Mouse (Mus musculus): ENCODE measurements around the gene P2rx1.
A peak's percentile ranks its signal among the peaks of the same experiment; 100 is the strongest.

The P2rx1 gene

DNA sequence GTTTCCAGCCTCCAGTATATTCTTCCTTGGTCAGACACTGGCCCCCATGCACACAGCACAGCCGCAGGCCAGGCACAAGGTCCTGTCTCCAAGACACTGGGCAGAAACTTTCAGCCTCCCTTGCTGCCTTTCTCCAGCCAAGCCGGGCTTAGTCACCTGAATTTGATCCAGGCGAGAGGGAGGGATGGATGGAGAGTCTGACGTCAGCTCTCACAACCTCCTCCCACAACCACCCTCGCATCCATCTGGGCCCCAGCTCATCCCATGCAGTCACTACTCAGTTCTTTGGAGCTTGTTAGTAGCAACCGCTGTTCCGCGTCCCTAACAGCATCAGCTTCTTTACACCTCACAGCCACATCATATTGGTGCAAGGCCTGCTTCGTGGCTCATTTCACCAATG is 24.2 kb downstream of the P2rx1 start:
- no peak for DNase-seq (ENCODE audit: low read depth)

DNA sequence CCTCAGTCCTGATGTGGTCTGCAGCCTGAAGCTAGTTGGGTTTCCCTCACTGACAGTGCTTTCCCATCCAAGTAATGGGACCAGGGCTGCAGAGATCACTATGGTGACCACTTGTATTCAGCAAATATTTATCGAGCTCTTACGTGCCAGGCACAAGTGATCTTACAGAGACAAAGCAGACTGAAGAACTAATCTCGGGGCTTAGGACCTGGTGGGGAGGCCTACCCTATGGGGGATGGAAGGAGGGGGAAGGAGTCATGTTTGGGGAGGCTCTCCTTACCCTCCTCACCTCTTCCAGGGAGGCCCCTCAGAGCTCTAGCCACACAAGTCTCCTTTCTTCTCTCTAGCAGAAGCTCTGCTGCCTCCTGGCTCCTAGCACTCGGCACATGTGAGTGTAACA is 24.9 kb downstream of the P2rx1 start:
- no peak for DNase-seq (ENCODE audit: low read depth)

DNA sequence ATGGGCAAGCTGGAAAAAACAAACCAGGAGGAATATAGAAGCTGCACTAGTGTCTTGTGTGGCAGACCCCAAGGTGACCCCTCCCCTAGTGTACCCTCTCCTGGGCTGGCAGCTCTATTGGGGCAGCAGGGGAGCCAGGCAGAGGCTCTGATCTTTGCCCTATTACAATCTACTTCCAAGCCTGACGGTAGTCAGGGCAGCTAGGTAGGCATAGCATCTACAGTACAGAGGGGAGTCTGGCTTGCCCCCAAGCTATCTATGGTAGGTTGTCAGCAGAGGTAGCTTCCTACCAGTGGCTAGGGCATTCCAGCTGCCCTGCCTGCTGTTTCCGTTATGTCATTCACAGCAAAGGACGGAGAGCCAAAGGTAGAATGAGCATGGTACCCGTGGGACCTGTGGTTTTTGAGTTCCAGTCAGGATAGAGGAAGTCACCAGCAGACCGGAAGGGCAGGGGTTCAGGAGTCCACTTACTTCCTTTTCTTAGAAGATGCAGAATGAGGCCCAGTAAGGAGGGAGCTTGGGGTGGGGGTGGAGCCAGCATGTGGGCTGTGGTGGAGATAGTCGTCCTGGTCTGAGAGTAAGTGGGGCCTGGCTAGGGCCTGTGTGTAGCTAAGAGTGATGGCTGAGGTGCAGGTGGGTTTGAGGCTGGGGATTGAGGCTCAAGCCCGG is 25.5 kb downstream of the P2rx1 start:
- DNase-seq (ENCODE audit: low read depth): no peak

DNA sequence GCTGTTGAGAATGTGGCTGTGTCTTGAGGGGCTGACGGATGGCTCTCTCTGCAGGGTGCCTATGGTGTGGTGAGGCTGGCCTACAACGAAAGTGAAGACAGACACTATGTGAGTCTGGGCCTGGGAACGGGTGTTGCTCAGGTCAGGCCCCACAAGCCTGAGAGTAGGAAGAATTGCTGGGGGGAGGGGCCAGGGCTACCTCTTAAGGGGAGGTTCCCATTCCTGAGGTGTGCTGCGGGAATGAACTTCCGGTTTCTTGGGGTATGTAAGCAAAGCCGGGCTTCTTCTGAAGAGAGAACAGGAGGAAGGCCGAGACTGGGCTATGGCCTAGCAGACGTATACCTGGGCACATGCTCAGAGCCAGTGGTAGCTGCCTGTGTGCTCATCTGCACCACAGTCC is 28.1 kb downstream of the P2rx1 start:
- no peak for DNase-seq (ENCODE audit: low read depth)

DNA sequence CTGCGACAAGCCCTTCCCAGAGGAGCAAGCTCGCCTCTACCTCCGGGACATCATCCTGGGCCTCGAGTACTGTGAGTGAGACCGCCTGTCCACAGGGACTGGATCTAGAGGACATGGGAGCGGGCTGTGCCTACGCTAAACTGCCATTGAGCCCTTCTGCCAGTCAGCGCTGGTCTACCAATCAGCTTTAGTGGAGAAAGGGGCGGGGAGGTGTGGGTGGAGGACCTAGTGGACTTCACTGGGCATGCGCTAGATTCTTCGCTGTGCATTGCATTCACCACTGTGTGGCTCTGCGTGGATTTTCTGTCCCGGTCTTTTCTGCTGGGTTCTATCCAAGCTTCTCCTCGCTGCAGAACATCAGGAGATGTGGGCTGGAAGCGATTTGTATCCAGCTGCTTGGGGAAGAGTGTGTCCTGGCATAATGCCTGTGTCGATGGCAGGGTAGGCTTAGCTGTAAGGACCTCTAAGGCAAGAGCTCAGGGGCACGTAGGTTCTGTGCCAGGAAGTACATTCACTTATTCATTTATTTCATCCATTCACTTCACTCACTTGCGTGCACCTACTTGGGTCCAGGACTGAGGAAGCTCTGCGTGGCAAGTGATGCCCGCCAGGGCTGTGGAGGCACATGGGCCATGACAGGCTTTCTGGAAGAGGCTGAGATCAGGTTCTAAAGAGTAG is 32.1 kb downstream of the P2rx1 start:
- DNase-seq (ENCODE audit: low read depth): peak; percentile 83

DNA sequence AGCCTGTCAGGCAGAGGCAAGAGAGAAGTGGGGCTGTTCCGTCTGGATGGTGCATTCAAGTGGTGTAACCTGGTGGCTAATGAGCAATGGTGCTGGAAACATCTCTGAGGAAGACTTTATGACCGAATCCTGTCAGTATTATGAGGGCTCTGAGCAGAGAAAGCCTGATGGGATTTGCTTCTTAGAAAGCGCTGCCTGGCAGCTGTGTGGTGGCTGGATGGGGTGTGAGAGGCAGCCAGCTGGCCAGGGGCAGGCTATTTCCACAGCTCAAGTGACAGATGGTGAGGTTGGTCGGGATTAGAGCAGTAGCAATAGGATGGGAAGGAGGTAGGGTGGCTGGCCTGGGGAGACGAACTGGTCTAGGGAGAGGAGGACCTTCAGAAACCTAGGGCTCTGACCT is 32.6 kb downstream of the P2rx1 start:
- no peak for DNase-seq (ENCODE audit: low read depth)

DNA sequence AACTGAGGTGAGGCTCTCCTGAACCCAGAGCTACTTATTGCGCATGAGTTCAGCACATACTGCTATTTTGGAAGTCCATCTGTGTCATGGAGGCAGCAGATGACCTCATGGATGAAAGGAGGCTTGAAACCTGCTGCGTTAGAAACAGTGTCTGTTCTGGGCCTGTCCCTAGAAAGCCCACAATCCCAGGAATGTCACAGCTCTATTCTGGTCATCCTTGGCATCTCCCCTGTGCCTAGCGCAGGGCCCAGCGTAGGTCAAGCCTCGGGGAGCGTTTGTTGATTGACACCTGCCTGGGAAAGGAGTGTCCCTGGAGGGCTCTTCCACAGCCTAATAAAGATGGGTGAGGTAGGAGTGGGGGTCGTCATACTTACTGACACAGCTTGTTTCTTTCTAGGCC is 37.2 kb downstream of the P2rx1 start:
- DNase-seq (ENCODE audit: low read depth): no peak

DNA sequence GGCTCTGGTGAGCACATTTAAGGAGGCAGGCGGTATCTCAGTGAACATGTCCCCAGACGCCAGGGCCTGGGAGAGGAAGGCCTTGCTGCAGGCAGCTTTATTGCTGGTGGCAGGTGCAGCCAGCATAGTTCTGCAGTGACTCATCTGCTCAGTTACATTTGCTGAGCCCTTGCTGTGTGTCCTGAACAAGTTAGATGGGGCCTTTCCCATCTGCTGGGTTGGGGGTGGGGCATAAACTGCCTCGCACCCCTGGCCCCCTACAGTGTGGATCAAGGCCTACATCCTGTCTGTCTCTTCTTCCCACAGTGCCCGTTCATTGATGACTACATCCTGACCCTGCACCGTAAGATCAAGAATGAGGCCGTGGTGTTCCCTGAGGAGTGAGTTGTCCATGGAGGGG is 38.0 kb downstream of the P2rx1 start:
- no peak for DNase-seq (ENCODE audit: low read depth)

DNA sequence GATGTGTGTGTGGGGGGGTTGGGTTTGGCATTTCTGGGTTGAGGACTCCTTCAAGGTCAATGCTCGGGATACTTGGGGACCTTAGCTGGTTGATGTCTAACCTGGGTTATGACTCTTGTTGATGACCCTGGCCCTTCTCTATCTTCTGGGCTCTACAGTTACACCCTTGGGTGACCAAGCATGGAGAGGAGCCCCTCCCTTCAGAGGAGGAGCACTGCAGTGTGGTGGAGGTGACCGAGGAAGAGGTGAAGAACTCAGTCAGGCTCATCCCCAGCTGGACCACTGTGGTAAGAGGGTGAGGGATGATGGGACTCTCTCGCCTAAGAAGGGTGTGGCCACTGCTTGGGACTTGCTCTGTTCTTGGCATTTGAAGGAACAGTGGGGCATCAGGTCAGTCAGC is 38.8 kb downstream of the P2rx1 start:
- DNase-seq (ENCODE audit: low read depth): no peak

DNA sequence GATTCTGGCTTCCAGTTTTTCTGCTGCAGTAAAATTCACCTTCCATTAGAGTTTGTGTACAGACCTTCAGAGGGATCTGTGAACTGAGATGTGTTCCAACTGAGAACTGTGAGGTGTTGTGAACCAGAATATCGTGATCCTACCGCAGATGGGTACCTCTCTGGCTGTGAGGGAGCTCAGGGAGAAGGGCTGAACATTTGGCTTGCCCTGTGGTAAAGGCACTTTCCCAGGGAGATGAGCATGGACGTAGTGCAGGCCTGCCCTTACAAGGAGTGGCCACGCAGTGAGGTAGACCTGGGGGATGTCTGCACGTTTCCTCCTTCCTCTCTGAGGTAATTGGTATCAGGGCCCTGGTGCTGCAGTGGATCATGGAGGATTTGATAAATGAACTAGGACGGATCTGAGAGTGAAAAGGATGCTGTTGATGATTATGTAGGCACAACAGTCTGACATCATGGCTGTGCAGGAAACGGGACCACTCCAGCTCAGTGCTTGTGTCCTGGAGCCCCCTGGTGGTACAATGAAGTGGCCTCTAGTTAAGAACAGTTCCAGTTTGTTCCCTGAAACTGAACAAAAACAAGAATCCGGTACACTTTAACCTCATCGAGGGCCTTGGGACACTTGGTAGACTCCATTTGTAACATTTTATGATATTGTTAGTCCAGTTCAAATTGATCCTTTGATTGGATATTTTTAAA is 40.3 kb downstream of the P2rx1 start:
- DNase-seq (ENCODE audit: low read depth): peak; percentile 74

DNA sequence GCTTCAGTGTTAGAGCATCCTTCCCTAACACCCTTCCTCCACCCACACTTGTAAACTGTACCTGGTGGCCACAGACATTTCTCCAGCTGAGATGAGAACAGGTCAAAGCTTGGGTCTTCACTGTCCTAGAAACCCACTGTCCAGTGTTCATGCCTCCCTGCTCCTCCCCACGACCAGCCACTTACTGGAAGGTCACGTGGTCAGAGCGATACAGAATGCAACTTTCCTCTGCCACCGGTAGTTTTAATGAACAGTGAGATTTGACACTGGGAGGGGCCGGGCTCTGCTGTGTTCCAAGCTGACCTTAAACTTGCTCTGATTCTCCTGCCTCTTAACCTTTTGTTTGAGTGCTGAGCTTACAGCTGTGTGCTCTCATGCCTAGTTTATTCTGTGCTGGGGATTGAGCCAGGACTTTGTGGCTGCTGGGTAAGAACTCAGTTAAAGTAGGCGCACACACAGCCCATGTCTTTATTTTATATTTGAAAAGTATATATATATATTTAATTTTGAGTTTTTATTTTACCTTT is 45.4 kb downstream of the P2rx1 start:
- DNase-seq (ENCODE audit: low read depth): no peak

DNA sequence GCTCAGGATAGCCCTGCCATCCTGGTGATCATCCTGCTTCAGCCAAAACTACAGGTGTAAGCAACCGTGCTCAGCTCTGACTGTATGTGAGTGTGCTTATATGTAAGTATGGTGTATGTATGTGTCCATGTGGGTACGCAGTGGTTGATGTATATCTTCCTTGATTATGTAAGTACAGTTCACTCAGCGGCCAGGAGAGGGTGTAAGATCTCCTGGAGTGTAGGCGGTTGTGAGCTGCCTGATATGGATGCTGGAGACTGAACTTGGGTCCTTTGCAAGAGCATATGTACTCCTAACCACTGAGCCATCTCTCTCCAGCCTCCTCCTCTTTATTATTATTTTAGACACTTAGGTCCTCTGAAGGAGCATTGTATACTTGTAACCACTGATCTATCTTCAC is 45.9 kb downstream of the P2rx1 start:
- peak; percentile 37 for DNase-seq (ENCODE audit: low read depth)

DNA sequence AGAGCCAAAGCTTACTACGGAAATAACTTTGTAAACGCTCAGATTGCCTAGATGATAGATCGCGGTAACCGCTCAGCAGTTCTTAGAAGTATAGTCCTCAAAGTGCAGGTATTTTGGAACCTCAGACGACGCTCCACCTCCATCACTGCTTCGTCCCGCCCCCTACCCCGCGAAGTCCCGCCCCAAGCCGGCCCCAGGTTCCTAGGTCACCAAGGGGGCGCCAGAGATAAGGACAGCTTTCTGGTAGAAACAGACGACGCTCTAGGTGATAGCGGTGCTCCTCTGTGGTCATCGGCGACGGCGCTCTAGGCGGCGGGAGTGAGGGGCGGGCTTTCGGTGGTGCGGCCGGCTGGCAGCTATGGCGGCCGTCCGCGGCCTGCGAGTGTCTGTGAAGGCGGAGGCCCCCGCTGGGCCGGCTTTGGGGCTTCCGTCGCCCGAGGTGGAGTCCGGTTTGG is 48.7 kb downstream of the P2rx1 start, which contains the start of gene Ncbp3:
TSS of gene Ncbp3 (plus strand) at position 242 of the 455 bp plus-strand sequence.
- DNase-seq (ENCODE audit: low read depth): peak; percentile 99

DNA sequence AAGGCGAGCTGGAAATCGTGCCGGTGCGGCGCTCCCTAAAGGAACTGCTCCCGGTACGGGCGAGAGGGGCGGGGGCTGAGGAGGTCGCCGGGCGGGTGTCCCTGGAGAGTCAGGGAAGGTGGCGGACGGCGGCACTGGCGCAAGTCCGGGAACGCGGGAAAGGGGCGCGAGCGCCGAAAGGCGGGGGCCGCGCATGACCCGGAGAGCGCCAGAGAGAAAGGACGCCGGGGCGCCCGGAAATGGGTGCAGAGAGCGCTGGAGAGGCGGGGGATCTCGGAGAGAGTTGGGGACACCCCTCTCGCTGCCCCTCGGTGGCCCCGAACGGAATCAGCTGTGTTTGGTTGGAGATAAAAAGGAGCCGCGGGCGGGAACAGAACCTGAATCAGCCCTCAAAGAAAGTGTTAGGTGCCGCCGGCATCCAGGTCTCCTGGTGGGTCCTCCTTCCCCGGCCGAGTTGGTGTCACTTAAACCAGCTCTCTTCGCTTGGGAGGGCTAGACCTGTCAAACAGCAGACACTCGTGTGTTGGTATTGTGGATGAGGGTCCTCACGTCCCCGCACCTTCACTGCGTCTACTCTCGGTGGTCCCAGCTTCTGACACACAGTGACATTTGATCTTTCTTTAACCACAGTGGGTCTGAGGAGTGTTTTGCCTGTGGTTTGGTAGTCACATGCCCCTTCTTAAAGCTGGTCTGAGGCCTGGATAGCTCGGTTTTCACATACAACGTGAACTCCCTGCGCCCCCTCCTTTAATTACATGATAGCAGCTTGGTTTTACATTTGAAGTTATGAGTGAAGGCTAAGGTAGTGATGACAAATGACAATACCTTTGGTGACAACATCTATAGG is 49.4 kb downstream of the P2rx1 start:
- no peak for DNase-seq (ENCODE audit: low read depth)

DNA sequence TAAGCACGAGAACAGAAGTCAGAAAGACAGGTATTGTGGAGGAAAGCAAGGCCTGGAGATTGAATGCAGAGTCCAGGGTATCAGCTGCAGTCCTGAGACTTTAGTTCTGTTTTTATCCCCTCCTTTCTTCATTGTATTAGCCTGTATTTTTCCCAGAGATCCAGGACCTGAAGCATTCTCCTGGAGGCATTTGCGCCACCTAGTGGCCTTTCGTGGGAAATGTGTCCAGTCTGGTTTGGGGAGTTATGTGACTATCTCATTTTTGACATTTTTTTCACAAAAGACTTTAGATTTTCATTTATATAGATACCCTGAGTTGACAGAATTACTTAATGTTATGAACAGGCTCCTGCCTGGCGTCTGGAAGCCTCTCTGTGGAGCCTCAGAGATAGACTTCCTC is 50.4 kb downstream of the P2rx1 start:
- peak; percentile 81 for DNase-seq (ENCODE audit: low read depth)

DNA sequence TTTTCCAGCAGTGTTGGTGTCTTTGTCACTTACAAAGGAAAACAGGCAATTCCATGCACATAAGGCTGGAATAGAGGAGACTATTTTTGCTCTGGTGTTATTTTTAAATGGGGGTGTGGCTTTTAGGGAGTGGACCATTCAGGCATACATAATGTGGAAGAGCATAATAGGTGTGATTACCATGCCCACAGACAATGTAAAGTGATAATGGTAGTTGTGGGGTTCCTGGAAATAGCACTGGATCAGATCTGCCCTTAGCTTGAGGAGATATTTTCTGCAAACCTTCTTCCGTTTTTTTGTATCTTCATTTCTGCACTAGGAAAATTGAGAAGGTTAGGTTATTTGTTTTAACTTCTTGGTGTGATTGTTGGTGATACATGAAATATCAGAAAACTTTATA is 53.9 kb downstream of the P2rx1 start:
- no peak for DNase-seq (ENCODE audit: low read depth)

DNA sequence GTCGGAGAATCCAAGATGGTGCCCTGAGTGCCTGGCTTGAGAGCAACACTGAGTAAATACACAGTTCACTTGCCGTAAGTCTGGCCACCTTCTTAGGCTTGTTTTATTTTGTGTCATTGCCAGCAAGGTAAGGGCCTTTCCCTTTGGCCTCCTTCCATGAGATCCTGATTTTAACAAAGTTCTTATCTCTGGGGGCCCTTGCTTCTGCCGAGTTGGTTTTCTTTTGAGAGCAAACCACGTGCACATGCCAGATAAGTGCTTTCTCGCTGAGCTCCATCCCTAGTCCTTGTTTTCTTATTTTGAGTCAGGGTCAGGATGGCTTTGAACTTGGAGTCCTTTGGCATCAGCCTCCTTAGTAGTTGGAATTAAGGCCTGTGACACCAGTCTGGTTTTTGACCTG is 58.8 kb downstream of the P2rx1 start:
- DNase-seq (ENCODE audit: low read depth): no peak

DNA sequence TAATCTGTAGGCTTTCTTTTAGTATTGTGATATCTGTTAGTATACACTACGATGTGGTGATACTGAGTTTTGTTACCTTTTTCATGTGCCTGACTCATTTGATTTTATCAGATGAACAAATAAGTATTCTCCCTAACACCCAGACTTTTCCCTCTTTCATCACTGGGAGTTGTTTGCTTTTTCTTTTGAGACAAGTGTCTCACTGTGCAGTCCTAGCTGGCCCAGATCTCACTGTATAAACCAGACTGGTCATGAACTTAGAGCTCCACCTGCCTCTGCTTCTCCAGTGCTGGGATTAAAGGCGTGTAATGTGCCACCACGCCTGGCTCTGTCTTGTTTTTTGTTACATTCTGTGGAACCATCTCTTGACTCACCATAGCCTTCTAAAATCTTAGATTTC is 60.7 kb downstream of the P2rx1 start:
- no peak for DNase-seq (ENCODE audit: low read depth)

DNA sequence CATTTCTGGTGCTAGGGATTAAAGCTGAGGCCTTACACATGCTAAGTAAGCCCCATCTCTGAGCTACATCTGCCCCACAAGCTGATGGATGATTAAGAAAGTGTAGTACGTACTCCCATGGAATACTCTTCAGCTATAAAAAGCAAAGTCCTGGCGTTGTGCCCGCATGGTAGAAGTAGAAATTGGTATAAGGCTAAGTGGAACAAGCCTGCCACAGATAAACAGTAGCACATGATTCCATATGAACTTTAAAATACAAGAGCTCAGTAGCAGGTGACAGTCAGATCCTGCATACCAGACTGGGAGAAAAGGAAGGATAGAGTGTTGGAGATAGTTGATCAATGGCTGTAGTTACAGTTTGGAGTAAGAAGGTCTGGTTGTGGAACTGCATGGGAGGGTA is 62.5 kb downstream of the P2rx1 start:
- no peak for DNase-seq (ENCODE audit: low read depth)

Data from naive thymus-derived CD4-positive, alpha-beta T cell, adult 2 months (primary cell).